Mouse (Mus musculus) forebrain, embryonic 13.5 days (tissue): ENCODE measurements around the gene Daglb. TPM values are rescaled to one million over a fixed set of nuclear protein-coding genes. Genes with fewer than 3 reads are reported as not detected.

Source experiments
- ATAC-seq: fragments of 200-750 bp; cut with Nextera tagmentation; 2 replicates; pipeline ENCODE4 v1.8.0; 2017
- H3K27ac ChIP-seq: fragments of 300-500 bp; sonication (generic); 2 replicates; pipeline ENCODE4 v1.5.1; 2015; ENCODE audit warnings: inconsistent platforms, mild to moderate bottlenecking, moderate library complexity
- H3K27me3 ChIP-seq: fragments of 300-500 bp; sonication (generic); 2 replicates; pipeline ENCODE4 v1.6.1; 2015; ENCODE audit warnings: mild to moderate bottlenecking, inconsistent platforms
- H3K36me3 ChIP-seq: fragments of 300-500 bp; sonication (generic); 2 replicates; pipeline ENCODE4 v1.6.1; 2015; ENCODE audit warnings: mild to moderate bottlenecking, inconsistent platforms; ENCODE audit not compliant: poor library complexity, severe bottlenecking
- H3K4me1 ChIP-seq: fragments of 300-500 bp; sonication (generic); 2 replicates; pipeline ENCODE4 v1.6.1; 2015; ENCODE audit warnings: inconsistent platforms
- H3K4me2 ChIP-seq: fragments of 300-500 bp; sonication (generic); 2 replicates; pipeline ENCODE4 v1.6.1; 2015; ENCODE audit warnings: inconsistent platforms, mild to moderate bottlenecking, moderate library complexity
- H3K4me3 ChIP-seq: fragments of 300-500 bp; sonication (generic); 2 replicates; pipeline ENCODE4 v1.5.1; 2015; ENCODE audit warnings: mild to moderate bottlenecking, inconsistent platforms
- H3K9ac ChIP-seq: fragments of 300-500 bp; sonication (generic); 2 replicates; pipeline ENCODE4 v1.6.1; 2015; ENCODE audit warnings: mild to moderate bottlenecking, inconsistent platforms
- H3K9me3 ChIP-seq: fragments of 300-500 bp; sonication (generic); replicated peaks from 2 replicates; pipeline ENCODE4 v1.6.1; 2016; ENCODE audit warnings: inconsistent platforms
- WGBS: fragments of 180-500 bp; shearing (Covaris S2); methylation state at CpG from one replicate; pipeline ENCODE4 v1.1.7; 2015; 5-methylcytosine and 5-hydroxymethylcytosine counted together
- polyA plus RNA-seq: library from polyadenylated mRNA; unstranded; fragments of >200 nt; fragmentation: Nextera tagmentation; extraction: Ambion mirVana; gene quantifications from 2 replicates; pipeline ENCODE4 v1.2.1, GENCODE M21; 2015

The Daglb gene
- polyA plus RNA-seq, 1 experiment from 2014 or later: 13.6 TPM

DNA sequence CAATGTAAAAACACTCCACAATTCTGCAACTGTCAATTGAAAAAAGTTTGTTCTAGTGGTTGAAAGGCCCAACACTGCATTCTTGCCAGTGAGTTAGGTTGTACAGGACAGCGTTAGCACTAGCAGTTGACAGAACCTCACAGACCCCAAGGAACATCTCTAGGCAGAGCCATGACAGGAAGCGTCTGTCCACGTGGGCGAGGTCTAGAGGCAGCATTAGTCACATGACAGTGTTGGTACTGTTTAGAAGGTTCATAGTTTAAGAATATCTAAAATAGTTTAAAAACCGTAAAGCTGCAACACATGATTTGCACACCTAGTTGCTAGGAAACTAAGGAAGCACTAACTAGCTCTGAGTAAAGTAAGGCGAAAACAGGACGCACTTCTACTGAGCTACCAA lies 41.2 kb downstream of the Daglb start:
- H3K4me2 ChIP-seq: no peak overlapping the region
- no peak for ATAC-seq
- peaks cover 4% of the 10 kb centered on the region; the same call in 1 of the 2 replicates for H3K4me1 ChIP-seq
- no peak overlapping the region for H3K4me3 ChIP-seq
- no peaks in the 10 kb centered on the region for H3K9me3 ChIP-seq
- WGBS: 86% methylated on average over 7 of the region's 7 CpGs
- H3K27ac ChIP-seq: no peak overlapping the region
- H3K27me3 ChIP-seq: no peaks in the 10 kb centered on the region
- H3K9ac ChIP-seq: no peak overlapping the region
- peaks cover 82% of the 10 kb centered on the region for H3K36me3 ChIP-seq

DNA sequence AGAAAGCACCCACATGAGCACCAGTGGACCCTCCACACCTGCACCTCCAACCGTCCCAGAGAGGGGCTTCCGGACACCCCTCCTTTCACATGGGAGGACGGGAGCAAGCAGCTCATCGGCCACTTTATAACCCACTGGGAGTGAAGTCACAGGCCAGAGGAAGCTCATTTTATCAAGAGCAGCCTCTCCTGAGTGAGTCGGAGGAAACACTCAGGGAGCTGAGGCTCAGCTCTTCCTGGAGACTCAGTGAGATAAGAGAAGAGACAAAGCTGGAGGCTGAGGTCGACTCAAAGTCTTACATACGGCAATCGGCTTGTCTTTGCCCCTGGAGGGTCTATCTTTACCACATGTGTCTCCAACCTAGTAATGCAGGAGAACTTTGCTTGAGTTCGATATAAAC lies 44.9 kb downstream of the Daglb start:
- Histone ChIP-seq H3K27ac (no peak overlapping the region), H3K4me1 (peaks cover 4% of the 10 kb centered on the region; the same call in 1 of the 2 replicates), H3K9ac (no peak overlapping the region), H3K27me3 (no peaks in the 10 kb centered on the region), H3K4me3 (no peak overlapping the region), H3K4me2 (no peak overlapping the region), H3K9me3 (no peaks in the 10 kb centered on the region), H3K36me3 (peaks cover 82% of the 10 kb centered on the region)
- no peak for ATAC-seq
- WGBS: 90% methylated on average over 9 of the region's 9 CpGs

DNA sequence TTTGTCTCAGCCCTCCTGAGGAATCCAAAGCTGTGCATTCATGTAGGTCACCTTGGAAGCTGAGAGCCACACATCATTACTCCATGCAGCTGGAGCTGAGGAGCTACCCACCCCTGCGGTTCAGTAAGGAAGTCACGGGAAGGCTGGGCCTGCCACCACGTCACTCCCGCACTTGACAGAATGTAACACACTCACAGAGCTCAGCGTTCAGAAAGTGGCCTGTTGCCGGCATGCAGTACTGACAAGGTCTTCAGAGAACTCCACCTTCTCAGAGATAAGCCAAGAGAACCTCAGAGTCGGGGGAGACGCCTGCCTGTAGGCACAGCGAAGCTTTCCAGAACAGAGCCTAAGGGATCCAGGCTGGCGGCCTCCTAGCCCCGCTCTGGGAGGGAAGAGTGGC lies 45.4 kb downstream of the Daglb start:
- H3K36me3 ChIP-seq: peaks cover 82% of the 10 kb centered on the region
- 88% methylated on average over 11 of the region's 11 CpGs for whole genome bisulfite sequencing
- H3K4me1 ChIP-seq: peaks cover 4% of the 10 kb centered on the region; the same call in 1 of the 2 replicates
- no peak overlapping the region for H3K4me3 ChIP-seq
- H3K9ac ChIP-seq: no peak overlapping the region
- H3K27me3 ChIP-seq: no peaks in the 10 kb centered on the region
- no peak for ATAC-seq
- H3K4me2 ChIP-seq: no peak overlapping the region
- no peaks in the 10 kb centered on the region for H3K9me3 ChIP-seq
- H3K27ac ChIP-seq: no peak overlapping the region

DNA sequence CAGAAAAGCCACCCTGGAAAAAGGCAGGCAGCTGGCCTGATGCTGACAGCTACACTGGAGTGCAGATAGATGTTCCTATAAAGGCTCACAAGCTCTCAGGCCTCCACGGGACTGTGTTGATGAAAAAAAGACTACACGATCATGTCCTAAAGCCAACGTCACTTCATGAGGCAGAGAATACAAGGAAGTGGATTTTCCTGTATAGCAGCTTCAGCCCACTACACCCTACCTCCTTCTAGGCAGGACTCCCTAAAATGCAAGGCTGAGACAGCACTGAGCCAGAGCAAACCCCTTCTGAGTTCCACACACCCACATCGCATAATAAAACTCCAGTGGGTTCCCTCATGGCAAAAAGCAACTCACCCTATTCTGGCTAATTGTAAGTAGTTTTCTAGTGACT lies 47.2 kb downstream of the Daglb start:
- H3K4me2 ChIP-seq: no peak overlapping the region
- H3K27ac ChIP-seq: no peak overlapping the region
- no peak overlapping the region for H3K9ac ChIP-seq
- 94% methylated on average over 4 of the region's 4 CpGs for WGBS
- peaks cover 88% of the 10 kb centered on the region for H3K36me3 ChIP-seq
- H3K4me1 ChIP-seq: peaks cover 4% of the 10 kb centered on the region; the same call in 1 of the 2 replicates
- no peak overlapping the region for H3K4me3 ChIP-seq
- ATAC-seq: no peak
- H3K27me3 ChIP-seq: no peaks in the 10 kb centered on the region
- H3K9me3 ChIP-seq: no peaks in the 10 kb centered on the region

DNA sequence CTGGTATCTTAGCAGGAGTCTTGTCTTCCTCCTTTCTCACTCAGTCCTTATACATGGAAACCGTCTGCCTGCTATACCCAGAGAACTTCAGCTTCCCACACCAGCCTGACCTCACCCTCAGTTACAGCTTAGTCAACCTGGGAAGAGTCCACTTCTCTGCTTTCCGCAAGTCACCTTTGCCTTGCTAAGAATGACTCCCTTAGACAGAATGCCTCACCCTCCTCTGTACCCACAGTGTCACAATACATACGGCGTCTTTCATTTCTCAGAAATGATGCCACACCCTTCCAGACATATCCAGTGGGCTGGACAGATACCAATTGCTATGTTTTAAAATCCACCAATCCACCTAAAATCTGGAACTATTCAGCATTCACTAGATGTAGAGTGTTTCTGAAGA lies 47.9 kb downstream of the Daglb start:
- Histone ChIP-seq H3K4me1 (peaks cover 4% of the 10 kb centered on the region; the same call in 1 of the 2 replicates), H3K36me3 (peaks cover 87% of the 10 kb centered on the region)

DNA sequence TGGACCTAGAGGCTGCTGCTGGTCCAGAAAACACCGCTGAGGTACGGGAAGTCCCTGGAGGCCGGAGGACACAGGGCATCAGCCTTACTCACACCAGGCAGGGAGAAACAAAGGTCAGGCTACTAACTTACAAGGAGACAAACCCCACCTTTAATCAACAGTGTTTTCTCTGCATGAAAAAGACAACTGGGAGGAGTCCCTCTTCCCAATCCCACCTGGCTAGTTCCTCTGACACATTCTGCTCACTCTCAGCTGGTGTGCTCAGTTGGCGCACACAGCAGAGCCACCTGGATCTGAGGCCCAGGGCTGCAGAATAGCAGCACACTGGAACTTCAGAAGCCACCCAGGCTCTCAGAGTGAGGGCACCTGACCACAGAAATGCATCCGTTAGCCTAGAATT lies 50.5 kb downstream of the Daglb start:
- 90% methylated on average over 5 of the region's 5 CpGs for WGBS
- ATAC-seq: no peak
- H3K36me3 ChIP-seq: peaks cover 77% of the 10 kb centered on the region

More for the DNA sequence above, 47.9 kb downstream of the Daglb start:
- H3K4me3 ChIP-seq: no peak overlapping the region
- no peak for ATAC-seq
- no peak overlapping the region for H3K9ac ChIP-seq
- H3K27me3 ChIP-seq: no peaks in the 10 kb centered on the region
- no peaks in the 10 kb centered on the region for H3K9me3 ChIP-seq
- H3K27ac ChIP-seq: no peak overlapping the region
- H3K4me2 ChIP-seq: no peak overlapping the region
- WGBS: 95% methylated on average over 4 of the region's 4 CpGs

DNA sequence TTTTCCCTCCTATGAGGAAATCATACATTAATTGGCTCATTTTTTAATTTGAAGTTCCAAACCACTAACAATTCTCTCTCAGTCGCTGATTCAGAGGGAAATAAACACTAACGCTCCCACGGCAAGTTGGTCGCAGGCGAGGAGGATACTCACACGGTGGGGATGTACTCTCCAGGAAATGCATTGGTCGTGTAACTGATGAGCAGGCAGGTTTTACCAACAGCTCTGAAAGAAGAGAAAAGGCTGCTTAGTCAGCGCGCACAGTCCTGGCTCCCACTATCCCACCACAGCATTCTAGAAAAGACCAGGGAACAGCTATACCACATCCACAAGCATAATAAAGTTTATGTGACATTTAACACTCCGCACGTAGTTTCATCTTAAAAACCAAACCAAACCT lies 52.6 kb downstream of the Daglb start:
- Histone ChIP-seq H3K36me3 (peaks cover 62% of the 10 kb centered on the region), H3K9me3 (no peaks in the 10 kb centered on the region), H3K4me1 (peaks cover 10% of the 10 kb centered on the region; the same call in 1 of the 2 replicates), H3K27ac (no peak overlapping the region), H3K4me2 (no peak overlapping the region), H3K4me3 (no peak overlapping the region), H3K9ac (no peak overlapping the region), H3K27me3 (no peaks in the 10 kb centered on the region)
- WGBS: 95% methylated on average over 11 of the region's 11 CpGs
- ATAC-seq: no peak

More for the DNA sequence above, 50.5 kb downstream of the Daglb start:
- Histone ChIP-seq H3K27ac (no peak overlapping the region), H3K9ac (no peak overlapping the region; the same call in 1 of the 2 replicates), H3K9me3 (no peaks in the 10 kb centered on the region), H3K27me3 (no peaks in the 10 kb centered on the region), H3K4me3 (no peak overlapping the region), H3K4me2 (no peak overlapping the region), H3K4me1 (peaks cover 10% of the 10 kb centered on the region; the same call in 1 of the 2 replicates)

DNA sequence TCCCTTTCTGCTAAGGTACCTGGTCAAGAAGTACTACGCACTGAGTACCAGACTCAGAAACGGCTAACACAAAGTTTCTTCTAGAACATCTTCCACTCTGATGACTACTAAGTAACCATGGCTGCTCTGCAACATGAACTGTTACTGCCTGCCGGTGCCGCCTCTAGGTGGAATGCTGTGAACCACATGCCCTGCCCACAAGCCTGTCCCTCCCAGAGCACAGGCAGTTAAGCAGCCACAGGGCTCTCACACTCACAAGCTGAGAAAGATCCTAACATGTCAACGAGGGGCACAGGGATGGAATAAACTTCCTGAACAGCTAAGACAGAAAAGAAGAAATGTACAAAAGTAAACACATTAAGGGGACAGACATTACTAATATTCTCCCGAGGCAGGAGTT lies 53.1 kb downstream of the Daglb start:
- peaks cover 58% of the 10 kb centered on the region for H3K36me3 ChIP-seq
- no peaks in the 10 kb centered on the region for H3K9me3 ChIP-seq
- H3K9ac ChIP-seq: no peak overlapping the region
- WGBS: 87% methylated on average over 6 of the region's 6 CpGs
- H3K4me3 ChIP-seq: no peak overlapping the region
- no peak overlapping the region for H3K27ac ChIP-seq
- H3K27me3 ChIP-seq: no peaks in the 10 kb centered on the region
- H3K4me2 ChIP-seq: no peak overlapping the region
- peaks cover 10% of the 10 kb centered on the region; the same call in 1 of the 2 replicates for H3K4me1 ChIP-seq
- ATAC-seq: no peak

DNA sequence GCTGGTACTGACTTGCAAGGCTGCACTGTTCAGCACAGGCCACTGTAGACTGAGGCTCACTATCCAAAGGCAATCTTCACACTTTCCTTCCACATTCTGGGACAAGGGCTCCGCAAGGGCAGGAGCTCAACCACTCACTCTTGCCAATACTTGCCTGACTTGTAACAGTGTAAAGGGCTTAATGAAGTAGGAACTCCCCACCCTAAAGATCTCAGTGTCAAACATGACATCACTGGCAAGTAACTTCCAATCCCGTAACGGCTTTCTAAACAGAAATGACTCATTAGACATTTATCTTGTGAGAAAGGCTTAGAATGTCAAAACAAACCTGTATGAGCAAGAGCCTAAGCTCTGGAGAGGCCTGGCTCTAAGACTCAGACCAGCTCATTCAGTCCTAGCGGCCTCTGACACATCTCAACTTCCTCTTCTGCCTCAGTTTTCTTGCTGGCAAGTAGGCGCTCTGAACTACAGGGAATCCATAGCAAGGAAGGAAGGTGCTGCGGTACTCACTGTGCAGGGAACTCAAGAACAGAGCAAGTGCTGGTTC lies 53.7 kb downstream of the Daglb start:
- WGBS: 70% methylated on average over 6 of the region's 6 CpGs
- H3K27me3 ChIP-seq: no peaks in the 10 kb centered on the region
- no peak overlapping the region for H3K27ac ChIP-seq

DNA sequence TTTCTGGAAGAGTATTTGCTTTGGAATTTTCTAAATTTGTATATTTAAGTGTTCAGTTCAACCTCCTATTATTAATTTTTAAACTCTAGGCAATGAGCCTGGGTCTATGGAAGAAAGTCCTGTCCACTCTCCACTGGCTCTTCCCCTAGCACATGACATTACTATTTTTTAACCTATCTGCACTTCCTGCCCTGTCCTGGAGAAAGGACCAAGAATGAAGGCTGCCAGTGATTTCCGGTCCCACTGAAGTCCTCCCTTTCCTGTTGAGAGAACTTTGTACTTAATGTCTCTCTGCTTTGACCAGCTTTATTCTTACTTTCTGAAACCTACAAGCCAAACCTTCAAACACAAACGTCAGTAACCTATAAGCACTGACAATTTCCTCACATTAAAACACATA lies 56.0 kb downstream of the Daglb start:
- WGBS: 87% methylated on average over 2 of the region's 2 CpGs
- no peak for ATAC-seq
- H3K4me2 ChIP-seq: no peak overlapping the region
- peaks cover 37% of the 10 kb centered on the region for H3K36me3 ChIP-seq
- no peak overlapping the region for H3K4me3 ChIP-seq
- no peak overlapping the region for H3K9ac ChIP-seq
- H3K4me1 ChIP-seq: peaks cover 16% of the 10 kb centered on the region
- H3K27ac ChIP-seq: no peak overlapping the region
- no peaks in the 10 kb centered on the region for H3K9me3 ChIP-seq
- no peaks in the 10 kb centered on the region for H3K27me3 ChIP-seq

More for the DNA sequence above, 53.7 kb downstream of the Daglb start:
- no peak for ATAC-seq
- no peak overlapping the region for H3K9ac ChIP-seq
- no peak overlapping the region for H3K4me2 ChIP-seq
- H3K4me3 ChIP-seq: no peak overlapping the region
- peaks cover 10% of the 10 kb centered on the region; the same call in 1 of the 2 replicates for H3K4me1 ChIP-seq
- no peaks in the 10 kb centered on the region for H3K9me3 ChIP-seq
- peaks cover 52% of the 10 kb centered on the region for H3K36me3 ChIP-seq

DNA sequence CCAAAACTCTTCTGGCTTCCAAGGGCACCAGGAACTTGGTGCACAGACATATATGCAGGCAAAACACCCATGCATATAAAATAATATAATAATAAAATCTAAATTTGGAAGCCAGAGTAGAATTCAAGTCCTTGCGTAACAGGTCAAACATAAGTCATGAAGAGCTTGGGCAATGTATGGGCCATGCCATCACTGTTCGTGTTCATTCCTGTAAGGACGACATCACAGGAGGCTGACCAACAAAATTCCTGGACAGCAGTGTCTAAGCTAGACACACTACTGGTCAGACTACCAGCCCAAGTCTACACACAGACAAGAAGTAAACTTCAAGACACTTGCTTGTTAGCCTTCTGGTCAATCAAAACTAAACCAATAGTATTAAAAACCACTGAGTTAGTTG lies 58.5 kb downstream of the Daglb start:
- Histone ChIP-seq H3K36me3 (peaks cover 16% of the 10 kb centered on the region; the same call in 1 of the 2 replicates), H3K4me2 (no peak overlapping the region), H3K9ac (no peak overlapping the region), H3K4me3 (no peak overlapping the region), H3K4me1 (peaks cover 33% of the 10 kb centered on the region), H3K9me3 (no peaks in the 10 kb centered on the region), H3K27me3 (no peaks in the 10 kb centered on the region), H3K27ac (no peak overlapping the region)
- WGBS: 95% methylated on average over 3 of the region's 3 CpGs
- ATAC-seq: no peak

DNA sequence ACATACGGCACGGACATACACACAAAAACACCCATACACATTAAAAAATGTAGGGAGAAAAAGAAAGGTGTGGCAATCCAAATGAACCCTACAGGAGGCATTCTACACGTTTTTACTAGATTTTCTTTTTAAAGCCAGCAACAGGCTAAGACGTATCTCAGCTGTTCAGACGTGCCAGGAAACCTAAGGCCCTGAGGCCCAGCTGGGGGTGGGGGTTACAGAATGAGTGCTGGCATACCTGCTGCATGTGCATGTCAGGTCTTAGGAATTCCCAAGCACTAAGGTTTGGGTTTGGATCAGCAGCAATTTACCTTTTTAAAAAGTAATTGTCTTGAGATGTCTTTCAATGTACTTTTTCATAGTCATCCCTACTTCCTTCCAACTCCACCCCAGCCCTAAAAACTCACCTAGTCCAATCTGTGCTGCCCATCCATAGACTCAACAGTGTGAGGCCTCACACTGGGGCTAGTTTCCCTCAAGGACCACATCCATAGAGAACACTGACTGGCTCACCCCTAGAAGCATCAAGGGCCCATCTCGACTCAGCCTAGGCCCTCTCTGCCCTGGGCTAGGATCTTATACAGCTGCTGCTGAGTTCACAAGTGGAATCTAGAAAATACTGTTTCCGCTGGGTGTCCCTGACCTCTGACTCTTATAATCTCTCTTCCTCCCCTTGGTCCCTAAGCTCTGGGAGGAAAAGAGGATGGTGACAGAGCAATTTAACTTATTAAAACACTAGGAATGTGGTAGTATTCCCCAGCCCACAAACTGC lies 61.3 kb downstream of the Daglb start:
- Histone ChIP-seq H3K4me1 (peaks cover 28% of the 10 kb centered on the region), H3K27me3 (no peaks in the 10 kb centered on the region), H3K9ac (peak overlapping the region; percentile 99), H3K27ac (no peak overlapping the region), H3K4me3 (peak overlapping the region; percentile 99), H3K4me2 (peak overlapping the region; percentile 93), H3K36me3 (peaks cover 11% of the 10 kb centered on the region; the same call in 1 of the 2 replicates), H3K9me3 (no peaks in the 10 kb centered on the region)
- 79% methylated on average over 7 of the region's 7 CpGs for WGBS
- ATAC-seq: no peak
